Mouse (Mus musculus) ES-Bruce4 (cell line): ENCODE measurements around the gene Cdc42ep2. TPM values are rescaled to one million over a fixed set of nuclear protein-coding genes. Genes with fewer than 3 reads are reported as not detected.
A peak's percentile ranks its signal among the peaks of the same experiment; 100 is the strongest.

ENCODE experiments used
- H3K27ac ChIP-seq: 2 replicates; pipeline ENCODE4 v1.5.1; 2012; ENCODE audit warnings: low read length, inconsistent platforms; ENCODE audit not compliant: insufficient read depth
- H3K27me3 ChIP-seq: 2 replicates; pipeline ENCODE4 v1.6.1; 2012; ENCODE audit warnings: mild to moderate bottlenecking, low read length, inconsistent platforms; ENCODE audit not compliant: control insufficient read depth, poor library complexity, insufficient read depth, severe bottlenecking
- H3K36me3 ChIP-seq: 2 replicates; pipeline ENCODE4 v1.6.1; 2012; ENCODE audit warnings: inconsistent platforms, mild to moderate bottlenecking, low read length, moderate library complexity; ENCODE audit not compliant: control insufficient read depth, poor library complexity, insufficient read depth, severe bottlenecking
- H3K4me1 ChIP-seq: one replicate; pipeline ENCODE4 v1.8.1; 2011; ENCODE audit warnings: low read length; ENCODE audit not compliant: control insufficient read depth, insufficient read depth
- H3K4me3 ChIP-seq: 2 replicates; pipeline ENCODE4 v1.5.1; 2011; ENCODE audit warnings: low read depth, mild to moderate bottlenecking, low read length
- H3K9ac ChIP-seq: 2 replicates; pipeline ENCODE4 v1.6.1; 2012; ENCODE audit warnings: low read depth, mild to moderate bottlenecking, inconsistent platforms; ENCODE audit not compliant: poor library complexity, severe bottlenecking
- H3K9me3 ChIP-seq: replicated peaks from 2 replicates; pipeline ENCODE4 v1.6.1; 2012; ENCODE audit warnings: mild to moderate bottlenecking, low read length, inconsistent platforms; ENCODE audit not compliant: control insufficient read depth, poor library complexity, insufficient read depth, severe bottlenecking
- CTCF ChIP-seq: IDR thresholded peaks from one replicate; pipeline ENCODE4 v1.8.1; 2011; ENCODE audit warnings: low read depth, low read length
- EP300 ChIP-seq: IDR thresholded peaks from 2 replicates; pipeline ENCODE4 v1.6.1; 2011; ENCODE audit warnings: low read depth, low read length; ENCODE audit not compliant: insufficient read depth
- POLR2A ChIP-seq: IDR thresholded peaks from one replicate; pipeline ENCODE4 v1.8.1; 2011; ENCODE audit warnings: low read length; ENCODE audit not compliant: insufficient read depth
- polyA plus RNA-seq: library from polyadenylated mRNA; stranded (reverse); fragments of >200 nt; gene quantifications from 2 replicates; pipeline ENCODE4 v1.2.4, GENCODE M21; 2011; ENCODE audit warnings: low read depth; ENCODE audit not compliant: missing spikeins, insufficient read depth, insufficient read length

The Cdc42ep2 gene
- polyA plus RNA-seq, 1 experiment = 0.93 TPM

DNA sequence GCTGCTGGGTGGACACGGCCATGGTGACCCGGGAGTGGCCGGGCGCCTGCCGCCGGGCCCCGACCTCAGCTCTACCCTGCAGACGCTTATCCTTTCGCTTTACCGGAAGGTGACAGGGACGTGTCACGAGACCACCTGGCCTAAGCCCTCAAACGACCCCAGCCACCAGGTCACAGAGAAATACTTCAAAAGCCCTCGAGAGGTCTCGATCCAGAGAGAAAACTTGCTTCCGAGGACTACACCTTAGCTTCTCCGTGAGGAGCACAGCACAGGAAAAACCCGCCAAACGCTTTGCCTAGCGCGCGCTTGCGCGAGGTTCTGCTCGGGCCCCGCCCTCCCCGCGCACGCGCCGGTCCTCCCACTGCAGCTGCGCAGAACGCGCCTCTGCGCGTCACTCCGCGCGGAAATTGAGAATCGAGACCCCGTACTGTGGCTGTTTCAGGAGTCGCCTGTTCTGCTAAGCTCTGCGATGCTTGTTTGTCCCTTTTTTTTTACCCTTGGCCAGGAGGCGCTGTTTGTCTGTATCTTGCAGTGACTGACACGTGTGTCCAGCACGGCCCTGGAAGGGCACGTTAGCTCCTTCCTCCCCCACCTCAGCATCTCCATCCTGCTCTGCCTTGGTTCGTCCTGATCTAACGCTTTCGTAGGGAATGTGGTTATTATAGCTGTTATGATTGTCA lies 39.4 kb upstream of the Cdc42ep2 start, which contains the start of gene Pola2:
TSS of gene Pola2 (minus strand) at position 320 of the 680 bp plus-strand sequence.
- Histone ChIP-seq H3K27me3 (no peaks in the 10 kb centered on the region), H3K4me1 (peaks cover 6% of the 10 kb centered on the region), H3K9ac (peak within 1 kb of the TSS; percentile 67), H3K27ac (peak within 1 kb of the TSS; percentile 64), H3K9me3 (no peaks in the 10 kb centered on the region), H3K4me3 (peak within 1 kb of the TSS; percentile 79), H3K36me3 (peaks cover 13% of the 10 kb centered on the region)
- TF ChIP-seq EP300 (0 out of 2 replicates have a peak, but pooled peaks have one; percentile 32), POLR2A (peak; percentile 80), CTCF (no peak)

DNA sequence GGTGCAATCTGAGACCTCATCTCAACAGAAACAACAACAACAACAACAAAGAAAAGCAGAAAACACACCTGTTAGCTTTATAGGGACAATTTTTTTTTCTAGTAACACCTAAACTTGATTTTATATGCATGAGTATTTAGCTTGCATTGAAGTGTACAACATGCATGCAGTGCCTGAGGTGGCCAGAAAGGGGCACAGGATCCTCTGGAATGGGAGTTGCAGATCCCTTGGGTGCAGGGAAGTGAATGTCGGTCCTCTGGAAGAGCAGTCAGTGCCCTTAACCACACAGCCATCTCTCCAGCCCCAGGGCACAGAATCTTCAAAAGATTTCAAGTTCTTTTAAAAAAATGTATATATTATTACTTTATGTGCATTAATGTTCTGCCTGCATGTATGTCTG lies 38.0 kb upstream of the Cdc42ep2 start:
- Histone ChIP-seq H3K4me3 (peak overlapping the region; percentile 79), H3K27ac (no peak overlapping the region), H3K4me1 (peaks cover 6% of the 10 kb centered on the region), H3K9me3 (no peaks in the 10 kb centered on the region), H3K36me3 (peaks cover 23% of the 10 kb centered on the region), H3K27me3 (no peaks in the 10 kb centered on the region), H3K9ac (peak overlapping the region; percentile 67)
- TF ChIP-seq CTCF = no peak
- no peak for TF ChIP-seq POLR2A
- TF ChIP-seq EP300 = no peak

DNA sequence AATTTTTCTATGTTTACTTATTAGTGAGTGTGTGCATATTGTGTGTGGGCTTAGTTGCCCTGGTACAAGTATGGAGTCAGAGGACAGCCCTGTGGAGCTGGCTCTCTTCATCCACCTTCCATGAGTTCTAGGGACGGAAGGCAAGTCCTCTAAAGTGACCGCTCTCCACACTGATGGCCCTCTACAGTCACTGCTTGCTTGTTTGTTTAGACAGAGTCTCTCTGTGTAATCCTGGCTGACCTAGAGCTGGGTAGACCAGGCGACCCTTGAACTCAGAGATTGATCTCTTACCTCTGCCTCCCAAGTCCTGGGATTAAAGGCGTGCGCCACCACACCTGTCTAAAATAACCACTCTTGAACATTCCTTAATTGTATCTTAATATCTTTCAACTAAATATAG lies 32.8 kb upstream of the Cdc42ep2 start:
- no peak overlapping the region for H3K27ac ChIP-seq
- H3K9ac ChIP-seq = no peak overlapping the region
- H3K27me3 ChIP-seq = no peaks in the 10 kb centered on the region
- no peaks in the 10 kb centered on the region for H3K4me1 ChIP-seq
- no peak overlapping the region for H3K4me3 ChIP-seq
- peaks cover 59% of the 10 kb centered on the region for H3K36me3 ChIP-seq
- no peak for TF ChIP-seq CTCF
- no peak for TF ChIP-seq POLR2A
- no peak for TF ChIP-seq EP300
- H3K9me3 ChIP-seq = no peaks in the 10 kb centered on the region

DNA sequence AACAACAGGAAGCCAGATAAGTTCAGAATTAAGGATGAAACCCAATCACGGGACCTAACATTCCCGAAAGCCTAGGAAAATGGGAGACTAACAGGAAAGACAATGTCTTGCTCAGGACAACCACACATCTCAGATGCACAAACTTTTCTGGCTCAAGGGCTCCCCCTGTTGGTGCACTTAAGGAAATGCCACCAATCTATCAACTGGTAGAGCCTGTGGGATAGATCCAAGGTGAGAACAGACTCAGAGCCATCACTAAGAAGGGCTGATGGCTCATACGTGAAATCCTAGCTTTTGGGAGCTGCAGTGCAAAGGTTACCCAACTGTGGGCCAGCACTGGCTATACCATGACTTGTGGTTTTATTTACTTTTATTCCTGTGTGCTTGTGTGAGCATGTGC lies 32.1 kb upstream of the Cdc42ep2 start:
- no peaks in the 10 kb centered on the region for H3K9me3 ChIP-seq
- no peaks in the 10 kb centered on the region for H3K27me3 ChIP-seq
- TF ChIP-seq EP300 (no peak), CTCF (peak; percentile 29), POLR2A (no peak)
- no peak overlapping the region for H3K9ac ChIP-seq
- H3K27ac ChIP-seq = no peak overlapping the region
- H3K4me1 ChIP-seq = no peaks in the 10 kb centered on the region
- no peak overlapping the region for H3K4me3 ChIP-seq
- peaks cover 63% of the 10 kb centered on the region for H3K36me3 ChIP-seq

DNA sequence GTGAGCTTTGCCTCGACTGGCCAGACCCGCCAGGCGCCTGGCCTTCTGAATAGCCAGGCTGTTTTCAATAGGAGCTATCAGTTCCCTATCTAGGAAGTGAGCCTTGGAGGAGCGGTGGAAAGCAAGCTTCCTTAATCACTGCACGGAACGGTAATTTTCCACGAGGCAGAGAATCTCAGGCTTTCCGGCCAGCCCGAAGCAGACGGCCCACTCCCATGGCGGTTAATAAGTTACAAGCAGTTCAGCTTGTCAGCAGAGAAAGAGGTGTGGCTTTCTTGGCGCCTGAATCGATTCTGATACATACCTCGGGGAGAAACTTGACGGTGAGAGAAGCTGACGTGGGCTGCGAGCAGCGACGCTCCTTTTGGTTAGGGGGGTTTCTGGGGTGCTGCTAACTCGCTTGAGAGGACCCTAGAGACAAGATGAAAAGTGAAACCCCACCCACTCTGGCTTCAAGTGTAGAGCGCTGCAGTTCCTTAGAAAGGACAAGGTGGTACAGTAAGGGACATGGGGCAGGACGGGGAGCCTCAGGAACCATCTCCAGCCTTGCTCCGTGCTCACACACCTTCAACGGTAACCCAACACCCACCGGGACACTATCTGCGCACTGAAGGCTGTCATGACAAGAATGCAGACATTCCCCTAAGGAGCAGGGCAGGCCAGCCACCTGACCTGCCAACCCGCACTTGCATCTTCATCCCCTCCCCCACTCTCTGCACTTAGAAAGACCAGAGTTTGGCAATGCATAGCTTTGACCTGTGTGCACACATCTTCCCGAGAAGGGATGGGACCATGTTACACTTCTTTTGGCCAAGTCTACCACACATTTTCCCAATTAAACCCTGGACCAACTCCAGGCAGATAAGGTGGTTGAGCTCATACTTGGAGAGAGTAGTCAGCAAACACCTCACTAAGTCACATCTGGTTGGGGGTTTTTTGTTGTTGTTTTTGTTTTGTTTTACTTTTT lies 31.4 kb upstream of the Cdc42ep2 start:
- Histone ChIP-seq H3K9ac (no peak overlapping the region), H3K27ac (no peak overlapping the region), H3K36me3 (peaks cover 63% of the 10 kb centered on the region), H3K9me3 (no peaks in the 10 kb centered on the region), H3K27me3 (no peaks in the 10 kb centered on the region), H3K4me1 (no peaks in the 10 kb centered on the region), H3K4me3 (no peak overlapping the region)
- no peak for TF ChIP-seq POLR2A
- TF ChIP-seq EP300 = no peak
- no peak for TF ChIP-seq CTCF

DNA sequence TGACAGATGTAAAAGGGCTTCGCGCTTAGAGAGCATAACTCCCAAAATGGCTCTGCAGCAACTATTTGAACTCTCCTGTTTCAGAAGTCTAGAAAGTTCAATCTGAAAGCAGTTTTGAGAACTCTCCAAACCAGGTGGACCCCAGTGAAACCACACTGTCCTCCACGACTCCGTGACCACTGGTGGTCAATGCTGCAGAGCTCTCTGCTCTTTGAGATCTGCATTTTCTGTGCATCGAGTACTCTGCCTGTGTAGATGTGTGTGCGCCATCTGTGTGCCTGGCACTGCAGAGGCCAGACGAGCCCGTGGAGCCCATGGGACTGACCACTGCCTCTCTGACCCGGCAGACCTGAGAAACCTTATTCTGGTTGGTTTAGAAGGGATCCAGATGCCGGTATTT lies 30.3 kb upstream of the Cdc42ep2 start:
- Histone ChIP-seq H3K27me3 (no peaks in the 10 kb centered on the region), H3K4me1 (no peaks in the 10 kb centered on the region), H3K4me3 (no peak overlapping the region), H3K9ac (no peak overlapping the region), H3K27ac (no peak overlapping the region), H3K36me3 (peaks cover 73% of the 10 kb centered on the region), H3K9me3 (no peaks in the 10 kb centered on the region)
- TF ChIP-seq EP300 (no peak), POLR2A (no peak), CTCF (no peak)
